13 mouse cellular contexts compared by ENCODE assay signal in the genomic region with DNA sequence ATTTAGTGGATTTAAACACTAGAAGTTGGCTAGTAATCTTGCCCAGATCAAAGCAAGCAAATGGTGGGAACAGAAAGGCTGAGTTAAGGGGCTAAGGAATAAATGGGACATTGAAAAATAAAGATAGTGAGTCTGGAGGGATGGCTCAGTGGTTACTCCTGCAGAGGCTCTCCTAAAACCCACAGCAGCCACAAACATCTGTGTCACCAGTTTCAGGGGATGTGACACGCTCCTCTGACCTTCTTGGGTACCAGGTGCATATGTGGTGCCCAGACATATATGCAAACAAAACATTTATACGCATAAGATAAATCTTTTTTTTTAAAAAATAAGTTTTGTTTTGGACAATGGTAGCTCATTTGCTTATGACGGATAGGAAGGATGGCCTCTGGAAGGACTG. TPM values are rescaled to one million over a fixed set of nuclear protein-coding genes. Genes with fewer than 3 reads are reported as not detected.
A peak's percentile ranks its signal among the peaks of the same experiment; 100 is the strongest.
DNase-seq lines count a peak whose midpoint lies in the region; ATAC-seq lines count a peak whose summit lies in the region.
"Had no signal": no experiment of that assay in that cellular context is flagged by ENCODE, and none has a peak within 500 bp of the region (broad histone marks: within the 10 kb centered on the region; RNA-seq: fewer than 3 reads in every experiment).

No protein-coding gene starts in this region.

- WGBS in forebrain, embryonic 15.5 days = 89% methylated on average over 3 of the region's 3 CpGs
- 93% methylated on average over 3 of the region's 3 CpGs for WGBS in forebrain, embryonic 11.5 days
- 83% methylated on average over 3 of the region's 3 CpGs for WGBS in midbrain, embryonic 16.5 days
- 93% methylated on average over 3 of the region's 3 CpGs for WGBS in midbrain, embryonic 15.5 days

- H3K4me3 ChIP-seq in forebrain, embryonic 15.5 days = no peak overlapping the region
- H3K4me3 ChIP-seq in forebrain, embryonic 11.5 days (ENCODE audit: low read depth, low read length) = no peak overlapping the region
- H3K4me3 ChIP-seq in midbrain, embryonic 16.5 days (ENCODE audit: low read depth, low read length) = no peak overlapping the region
- H3K4me3 ChIP-seq in midbrain, embryonic 15.5 days = no peak overlapping the region
- H3K4me3 ChIP-seq: heart, embryonic 10.5 days; limb, embryonic 10.5 days had no signal

- H3K27ac ChIP-seq in forebrain, embryonic 15.5 days (replicated peaks) = peak overlapping the region; percentile 16; the same call in 1 of the 2 replicates
- no peak overlapping the region for H3K27ac ChIP-seq in forebrain, embryonic 11.5 days (ENCODE audit: low read depth, low read length)
- peak overlapping the region; percentile 22; the same call in 1 of the 2 replicates for H3K27ac ChIP-seq in midbrain, embryonic 16.5 days (ENCODE audit: low read length)
- no peak overlapping the region for H3K27ac ChIP-seq in midbrain, embryonic 15.5 days
- H3K27ac ChIP-seq: heart, embryonic 10.5 days; limb, embryonic 10.5 days had no signal

- H3K9ac ChIP-seq in forebrain, embryonic 15.5 days (replicated peaks) = no peak overlapping the region
- H3K9ac ChIP-seq in forebrain, embryonic 11.5 days (ENCODE audit: low read length) = no peak overlapping the region
- no peak overlapping the region for H3K9ac ChIP-seq in midbrain, embryonic 16.5 days (ENCODE audit: low read depth, low read length)
- no peak overlapping the region for H3K9ac ChIP-seq in midbrain, embryonic 15.5 days
- H3K9ac ChIP-seq: lung, embryonic 14.5 days had no signal

- no peak overlapping the region for H3K4me2 ChIP-seq in forebrain, embryonic 15.5 days (replicated peaks)
- H3K4me2 ChIP-seq in forebrain, embryonic 11.5 days (ENCODE audit: low read depth, low read length, severe bottlenecking) = no peak overlapping the region
- H3K4me2 ChIP-seq in midbrain, embryonic 16.5 days (ENCODE audit: low read length) = no peak overlapping the region
- no peak overlapping the region for H3K4me2 ChIP-seq in midbrain, embryonic 15.5 days
- H3K4me2 ChIP-seq: lung, embryonic 14.5 days had no signal

- no peak for DNase-seq in forebrain, embryonic 11.5 days (ENCODE audit: low spot score)
- DNase-seq in right cerebral cortex, postnatal 4 days = no peak
- no peak for DNase-seq in frontal cortex, adult 2 months (ENCODE audit: extremely low spot score in 1 of 2, low spot score in 1 of 2)
- DNase-seq in frontal cortex, postnatal 25 days (ENCODE audit: low spot score in 2 of 2) = no peak
- DNase-seq: cerebellum, adult 2 months; gastrocnemius, postnatal 10 days; lung, embryonic 14.5 days had no signal

- no peaks in the 10 kb centered on the region for H3K36me3 ChIP-seq in forebrain, embryonic 15.5 days
- H3K36me3 ChIP-seq in forebrain, embryonic 11.5 days (ENCODE audit: control insufficient read depth, insufficient read depth, low read length) = no peaks in the 10 kb centered on the region
- H3K36me3 ChIP-seq in midbrain, embryonic 16.5 days (ENCODE audit: control insufficient read depth, insufficient read depth, low read length) = no peaks in the 10 kb centered on the region
- H3K36me3 ChIP-seq in midbrain, embryonic 15.5 days (replicated peaks) = no peaks in the 10 kb centered on the region
- H3K36me3 ChIP-seq: heart, embryonic 10.5 days; limb, embryonic 10.5 days had no signal

- ATAC-seq in forebrain, embryonic 15.5 days (replicated peaks) = no peak
- no peak for ATAC-seq in forebrain, embryonic 11.5 days (replicated peaks; ENCODE audit: low FRiP score)
- ATAC-seq in midbrain, embryonic 16.5 days = no peak
- no peak for ATAC-seq in midbrain, embryonic 15.5 days (replicated peaks)
- ATAC-seq in neutrophil, adult 5-6 weeks (ENCODE audit: extremely low read depth, insufficient number of reproducible peaks, low FRiP score, poor library complexity, severe bottlenecking) = 0 out of 2 replicates have a peak, but pooled peaks have one; percentile 27

- H3K9me3 ChIP-seq in forebrain, embryonic 15.5 days = no peaks in the 10 kb centered on the region
- H3K9me3 ChIP-seq in forebrain, embryonic 11.5 days (ENCODE audit: control insufficient read depth, low read length) = no peaks in the 10 kb centered on the region
- H3K9me3 ChIP-seq in midbrain, embryonic 16.5 days (replicated peaks; ENCODE audit: control insufficient read depth, low read length, poor library complexity, severe bottlenecking) = no peaks in the 10 kb centered on the region
- H3K9me3 ChIP-seq in midbrain, embryonic 15.5 days = no peaks in the 10 kb centered on the region
- H3K9me3 ChIP-seq: heart, embryonic 10.5 days; limb, embryonic 10.5 days had no signal

- no peaks in the 10 kb centered on the region for H3K27me3 ChIP-seq in forebrain, embryonic 15.5 days
- H3K27me3 ChIP-seq in forebrain, embryonic 11.5 days (ENCODE audit: control insufficient read depth, insufficient read depth, low read length) = no peaks in the 10 kb centered on the region
- no peaks in the 10 kb centered on the region for H3K27me3 ChIP-seq in midbrain, embryonic 16.5 days (ENCODE audit: control insufficient read depth, insufficient read depth, low read depth, low read length)
- H3K27me3 ChIP-seq in midbrain, embryonic 15.5 days (replicated peaks) = no peaks in the 10 kb centered on the region

- peaks cover 8% of the 10 kb centered on the region; the same call in 1 of the 2 replicates for H3K4me1 ChIP-seq in forebrain, embryonic 15.5 days
- H3K4me1 ChIP-seq in forebrain, embryonic 11.5 days (replicated peaks; ENCODE audit: control insufficient read depth, insufficient read depth, low read length) = no peaks in the 10 kb centered on the region
- peaks cover 4% of the 10 kb centered on the region for H3K4me1 ChIP-seq in midbrain, embryonic 16.5 days (ENCODE audit: control insufficient read depth, insufficient read depth, low read length)
- H3K4me1 ChIP-seq in midbrain, embryonic 15.5 days = peaks cover 6% of the 10 kb centered on the region

RNA-seq across cellular contexts. Expression of a gene that starts 25.6 kb away (rescaled TPM):
- 52.6 and 54.8 TPM in 2 replicates for polyA plus RNA-seq in forebrain, embryonic 15.5 days (2015; fragmentation: Nextera tagmentation; extraction: Ambion mirVana)
- 51.4 and 53.1 TPM in 2 replicates for polyA plus RNA-seq in forebrain, embryonic 11.5 days (2014; fragmentation: Nextera tagmentation; extraction: Ambion mirVana)
- polyA plus RNA-seq in midbrain, embryonic 16.5 days (2015; fragmentation: Nextera tagmentation; extraction: Ambion mirVana) = 48.0 and 51.7 TPM in 2 replicates
- 53.4 and 54.7 TPM in 2 replicates for polyA plus RNA-seq in midbrain, embryonic 15.5 days (2015; fragmentation: Nextera tagmentation; extraction: Ambion mirVana)
- total RNA-seq in neutrophil, adult 5-6 weeks (2017) = 159 and 168 TPM in 2 replicates
- polyA plus RNA-seq in frontal cortex, adult 2 months (2012; rRNA removed) = 34.4 and 37.8 TPM in 2 replicates

RNA-seq across cellular contexts. Expression of a gene that starts 53.4 kb away (rescaled TPM):
- polyA plus RNA-seq in forebrain, embryonic 15.5 days (2015; fragmentation: Nextera tagmentation; extraction: Ambion mirVana) = 7.7 and 9.6 TPM in 2 replicates
- 6.6 and 7.6 TPM in 2 replicates for polyA plus RNA-seq in forebrain, embryonic 11.5 days (2014; fragmentation: Nextera tagmentation; extraction: Ambion mirVana)
- polyA plus RNA-seq in midbrain, embryonic 16.5 days (2015; fragmentation: Nextera tagmentation; extraction: Ambion mirVana) = 10.4 and 11.1 TPM in 2 replicates
- 11.7 and 11.9 TPM in 2 replicates for polyA plus RNA-seq in midbrain, embryonic 15.5 days (2015; fragmentation: Nextera tagmentation; extraction: Ambion mirVana)
- 144 and 156 TPM in 2 replicates for total RNA-seq in neutrophil, adult 5-6 weeks (2017)
- polyA plus RNA-seq in frontal cortex, adult 2 months (2012; rRNA removed) = 11.1 and 14.8 TPM in 2 replicates

Comparison
In these comparisons a context has a peak if more than half of its experiments do, and no peak if none do; other contexts are left out.
1. H3K27ac ChIP-seq: peak in forebrain, embryonic 15.5 days (single experiment) and midbrain, embryonic 16.5 days (single experiment); none in forebrain, embryonic 11.5 days (single experiment) and midbrain, embryonic 15.5 days (single experiment).